Mouse (Mus musculus): Measurements from ENCODE around the gene Szt2. TPM values are rescaled to one million over a fixed set of nuclear protein-coding genes. Genes with fewer than 3 reads are reported as not detected.

The Szt2 gene
- polyA plus RNA-seq (2017; shearing (Covaris generic)): 10 to 100 TPM in 2 of 3 experiments, 1 to 10 TPM in 1; 9.1 to 20.5 (median 11.9) TPM

GRCm38 (mm10) chr4:118409142-118409900, at the start of gene Szt2, which contains the start of gene Med8:
Gene Szt2 (minus strand): TSS chr4:118409273.
Gene Med8 (plus strand): TSS chr4:118409337.
- peak; percentile 99 for ATAC-seq

GRCm38 (mm10) chr4:118457345-118457975, 48.4 kb upstream of the Szt2 start, which contains the start of gene Mpl:
Gene Mpl (minus strand): TSS chr4:118457513.
- no peak for ATAC-seq

- ATAC-seq: no peak
These were observed 37.5 kb upstream of the Szt2 start for GRCm38 (mm10) chr4:118446415-118447153.

- no peak for ATAC-seq
These were observed 36.8 kb upstream of the Szt2 start for GRCm38 (mm10) chr4:118445781-118446414.

GRCm38 (mm10) chr4:118445088-118445487, 36.0 kb upstream of the Szt2 start:
- ATAC-seq: no peak

- peak; percentile 12 for ATAC-seq
These were observed 28.8 kb upstream of the Szt2 start for GRCm38 (mm10) chr4:118437829-118438253.

GRCm38 (mm10) chr4:118436820-118437603, 27.9 kb upstream of the Szt2 start, which contains the start of gene Cdc20:
Gene Cdc20 (minus strand): TSS chr4:118437352.
- ATAC-seq: peak; percentile 99

GRCm38 (mm10) chr4:118432332-118432731, 23.3 kb upstream of the Szt2 start:
- ATAC-seq: no peak

- no peak for ATAC-seq
These were observed 20.3 kb upstream of the Szt2 start for GRCm38 (mm10) chr4:118429215-118429895.

GRCm38 (mm10) chr4:118428531-118429214, 19.6 kb upstream of the Szt2 start:
- ATAC-seq: peak; percentile 16

- ATAC-seq: peak; percentile 81
These were observed 18.8 kb upstream of the Szt2 start, which contains the start of gene Elovl1 for GRCm38 (mm10) chr4:118427768-118428451. Gene Elovl1 (plus strand): TSS chr4:118428093.

- ATAC-seq: peak; percentile 6
These were observed 18.3 kb upstream of the Szt2 start for GRCm38 (mm10) chr4:118427415-118427767.

GRCm38 (mm10) chr4:118425374-118425773, 16.3 kb upstream of the Szt2 start:
- no peak for ATAC-seq

- ATAC-seq: no peak
These were observed 15.6 kb upstream of the Szt2 start for GRCm38 (mm10) chr4:118424541-118425160.

GRCm38 (mm10) chr4:118421384-118421783, 12.3 kb upstream of the Szt2 start:
- ATAC-seq: no peak

GRCm38 (mm10) chr4:118417112-118417797, 8.2 kb upstream of the Szt2 start:
- ATAC-seq: no peak

- ATAC-seq: no peak
These were observed 7.3 kb upstream of the Szt2 start for GRCm38 (mm10) chr4:118416329-118416728.

GRCm38 (mm10) chr4:118415779-118416178, 6.7 kb upstream of the Szt2 start:
- no peak for ATAC-seq

- no peak for ATAC-seq
These were observed 4.5 kb upstream of the Szt2 start for GRCm38 (mm10) chr4:118413553-118413952.
